Mouse (Mus musculus) small intestine, adult 2 months (tissue): Measurements from ENCODE around the gene Trip6.

Source experiments
- CTCF ChIP-seq: fragments of 200-500 bp; IDR thresholded peaks from 2 replicates; pipeline ENCODE4 v1.5.1; 2012; ENCODE audit warnings: low read depth, mild to moderate bottlenecking, control low read depth, inconsistent platforms, low read length, moderate library complexity, mixed read lengths; ENCODE audit not compliant: insufficient replicate concordance, insufficient read length; ENCODE audit errors: extremely low read depth
- POLR2A ChIP-seq: fragments of 200-500 bp; IDR thresholded peaks from 2 replicates; pipeline ENCODE4 v1.6.1; 2012; ENCODE audit warnings: low read depth, mild to moderate bottlenecking, control low read depth, inconsistent platforms, low read length, moderate library complexity

DNA sequence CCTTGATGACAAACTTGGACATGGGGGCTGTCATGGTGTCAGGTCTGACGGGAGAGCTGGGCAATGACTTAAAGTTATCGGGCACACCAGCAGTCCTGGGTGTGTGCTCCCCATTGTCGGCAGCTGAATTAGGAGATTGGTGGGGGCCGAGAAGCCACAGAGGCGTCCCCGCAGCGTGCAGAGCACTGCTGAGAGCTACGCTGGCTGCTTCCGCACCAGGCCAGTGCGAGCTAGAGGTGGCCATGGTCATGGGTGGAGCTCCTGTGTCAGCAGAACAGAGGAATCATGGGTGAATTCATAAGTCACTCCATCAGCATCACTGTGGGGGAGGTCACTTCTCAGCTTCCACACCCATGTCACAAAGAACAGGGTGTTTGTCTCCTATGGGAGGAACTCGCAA is 49.4 kb downstream of the Trip6 start:
- TF ChIP-seq CTCF = no peak
- no peak for TF ChIP-seq POLR2A
